Mouse (Mus musculus): ENCODE measurements at regions not wholly inside any gene's neighbourhood (a gene's known extent, or its start where the extent isn't known, plus 50 kb on each side); places are given as distances from the start of the nearest gene placed in this dataset.

DNA sequence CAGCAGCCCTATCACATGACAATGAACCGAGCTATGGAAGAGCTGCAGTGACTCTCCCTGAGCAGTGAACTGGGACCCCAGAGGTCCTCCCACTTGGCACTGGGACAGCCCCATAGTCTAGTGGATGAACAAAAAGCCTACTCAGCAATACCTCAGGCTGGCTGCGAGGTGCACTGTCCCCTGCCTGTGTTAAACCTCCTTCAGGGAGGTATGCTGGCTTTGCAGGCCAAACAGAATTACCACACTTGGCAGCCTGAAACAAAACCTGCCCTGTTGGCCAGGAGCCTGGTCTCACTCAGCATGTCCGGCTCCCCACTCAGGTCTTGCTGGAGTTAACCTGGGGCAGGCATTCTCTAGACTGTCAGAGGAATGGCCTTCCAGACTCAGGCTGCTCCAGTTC lies 189.9 kb upstream of the Ppp2r2d start:
- 82% methylated on average over 3 of the region's 3 CpGs for WGBS
- DNase-seq (ENCODE audit: low spot score): no peak

DNA sequence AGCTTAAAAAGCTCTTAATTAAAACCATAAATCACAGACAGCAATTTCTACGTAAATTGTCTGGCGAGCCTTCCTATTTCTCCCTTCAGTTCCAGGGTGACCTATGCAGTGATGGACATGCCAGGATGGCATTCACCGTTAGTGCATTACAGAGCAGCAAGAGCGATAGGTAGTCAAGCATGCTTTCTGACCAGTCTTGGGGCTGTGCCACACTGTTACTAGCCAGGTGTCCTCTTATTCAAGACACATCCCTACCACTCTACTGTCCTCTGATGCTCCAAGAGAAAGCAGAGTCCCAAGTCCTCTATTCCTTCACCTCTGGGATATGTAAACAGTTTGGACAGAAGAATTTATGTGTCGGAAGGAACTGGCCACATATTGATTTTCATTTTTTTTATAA lies 194.9 kb upstream of the Ppp2r2d start:
- ATAC-seq (ENCODE audit: low FRiP score) (no peak), DNase-seq (ENCODE audit: low spot score) (no peak)
- Histone ChIP-seq H3K4me2 (replicated peaks) (no peak overlapping the region), H3K4me1 (replicated peaks; ENCODE audit: control insufficient read depth, insufficient read depth, low read length) (no peaks in the 10 kb centered on the region; the same call in 1 of the 2 replicates), H3K9ac (no peak overlapping the region), H3K36me3 (replicated peaks; ENCODE audit: control insufficient read depth, insufficient read depth) (no peaks in the 10 kb centered on the region), H3K4me3 (replicated peaks; ENCODE audit: low read length) (no peak overlapping the region), H3K27ac (no peak overlapping the region), H3K27me3 (ENCODE audit: control insufficient read depth, insufficient read depth, low read length) (no peaks in the 10 kb centered on the region), H3K9me3 (ENCODE audit: control insufficient read depth, low read length) (0 out of 2 replicates have a peak, but pooled peaks cover 10% of the 10 kb centered on the region)
- 76% methylated on average over 5 of the region's 5 CpGs for WGBS

More for the DNA sequence above, 189.9 kb upstream of the Ppp2r2d start:
- Histone ChIP-seq H3K4me2 (replicated peaks) (no peak overlapping the region), H3K4me3 (replicated peaks; ENCODE audit: low read length) (no peak overlapping the region), H3K9me3 (ENCODE audit: control insufficient read depth, low read length) (0 out of 2 replicates have a peak, but pooled peaks cover 10% of the 10 kb centered on the region), H3K9ac (no peak overlapping the region), H3K36me3 (replicated peaks; ENCODE audit: control insufficient read depth, insufficient read depth) (no peaks in the 10 kb centered on the region), H3K4me1 (replicated peaks; ENCODE audit: control insufficient read depth, insufficient read depth, low read length) (no peaks in the 10 kb centered on the region; the same call in 1 of the 2 replicates), H3K27ac (no peak overlapping the region), H3K27me3 (ENCODE audit: control insufficient read depth, insufficient read depth, low read length) (no peaks in the 10 kb centered on the region)
- ATAC-seq (ENCODE audit: low FRiP score): no peak

DNA sequence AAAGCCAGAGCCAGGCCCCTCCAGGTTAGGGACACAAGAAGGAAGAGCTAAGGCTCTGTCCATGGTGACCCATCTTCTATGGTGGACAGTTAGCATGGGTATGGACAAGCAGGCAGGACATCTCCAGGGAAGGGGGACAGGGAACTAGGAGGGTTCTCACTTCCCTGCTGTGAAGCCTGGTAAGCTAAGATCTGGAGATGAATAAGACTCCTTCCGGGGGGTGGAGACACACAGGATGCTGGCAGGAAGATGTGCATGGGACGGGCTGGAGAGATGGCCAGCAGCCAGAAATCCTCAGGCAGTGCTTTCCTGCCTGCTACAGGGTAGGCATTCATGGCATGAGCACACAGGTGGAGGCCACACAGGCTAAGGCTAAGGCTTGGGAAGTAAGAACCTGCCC lies 198.2 kb upstream of the Ppp2r2d start:
- DNase-seq (ENCODE audit: low spot score): no peak
- no peaks in the 10 kb centered on the region for H3K4me1 ChIP-seq (replicated peaks; ENCODE audit: control insufficient read depth, insufficient read depth, low read length)

DNA sequence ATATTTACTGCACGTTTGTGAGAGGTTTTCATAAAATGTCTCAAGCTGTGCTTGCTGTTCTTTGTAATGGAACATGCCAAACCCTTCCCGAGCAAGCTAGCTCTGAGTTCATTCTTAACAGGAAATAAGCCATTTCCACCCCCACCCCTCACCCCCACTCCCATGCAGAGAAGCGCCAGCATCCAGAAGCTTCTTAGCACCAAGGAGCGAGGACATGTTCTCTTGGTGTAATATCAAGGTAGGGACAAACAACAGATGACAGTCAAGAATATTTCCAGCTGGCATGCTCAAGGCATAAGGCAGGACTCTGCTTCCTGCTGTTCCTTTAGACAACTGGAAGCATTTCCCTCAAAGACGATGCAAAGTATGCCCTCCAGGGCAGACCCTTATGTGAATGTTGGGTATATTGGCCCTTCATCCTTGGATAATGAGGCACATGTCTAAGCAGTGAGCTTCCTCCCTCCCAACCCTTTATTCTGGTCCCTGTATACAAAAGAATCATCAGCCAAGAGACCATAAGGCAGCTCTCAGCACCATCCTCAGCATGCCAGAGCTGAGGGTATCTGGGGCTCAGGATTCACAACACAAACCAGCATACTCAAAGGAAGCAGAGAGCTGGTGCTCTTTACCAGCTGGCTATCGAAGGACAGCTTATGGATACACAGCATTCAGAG lies 205.2 kb upstream of the Ppp2r2d start:
- 70% methylated on average over 6 of the region's 6 CpGs for WGBS
- H3K4me1 ChIP-seq (replicated peaks; ENCODE audit: control insufficient read depth, insufficient read depth, low read length): no peaks in the 10 kb centered on the region
- DNase-seq (ENCODE audit: low spot score): no peak

More for the DNA sequence above, 198.2 kb upstream of the Ppp2r2d start:
- no peaks in the 10 kb centered on the region for H3K36me3 ChIP-seq (replicated peaks; ENCODE audit: control insufficient read depth, insufficient read depth)
- H3K4me3 ChIP-seq (replicated peaks; ENCODE audit: low read length): no peak overlapping the region
- no peak overlapping the region for H3K9ac ChIP-seq
- no peak overlapping the region for H3K4me2 ChIP-seq (replicated peaks)
- H3K27ac ChIP-seq: no peak overlapping the region
- H3K27me3 ChIP-seq (ENCODE audit: control insufficient read depth, insufficient read depth, low read length): no peaks in the 10 kb centered on the region
- no peak for ATAC-seq (ENCODE audit: low FRiP score)
- 79% methylated on average over 2 of the region's 2 CpGs for WGBS
- H3K9me3 ChIP-seq (ENCODE audit: control insufficient read depth, low read length): 0 out of 2 replicates have a peak, but pooled peaks cover 6% of the 10 kb centered on the region

DNA sequence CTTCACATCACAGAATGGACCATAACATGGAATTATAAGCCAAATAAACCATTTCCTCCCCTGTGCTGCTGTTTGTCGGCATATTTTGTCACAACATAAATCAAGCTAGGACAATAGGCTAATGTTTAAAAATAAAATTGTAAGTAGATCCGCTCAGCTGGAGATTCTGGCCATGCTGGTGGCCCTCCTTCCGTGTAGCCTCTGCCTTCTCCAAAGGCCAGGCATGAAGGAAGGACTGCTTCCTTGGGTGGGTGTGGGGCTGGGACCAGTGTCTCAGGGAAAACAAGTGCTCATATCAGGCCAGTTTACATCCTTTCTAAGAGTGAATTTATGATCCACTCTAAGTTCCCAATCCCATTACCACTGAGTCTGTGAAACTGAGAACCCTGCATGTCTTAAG lies 206.3 kb upstream of the Ppp2r2d start:
- no peak overlapping the region for H3K27ac ChIP-seq
- no peak for ATAC-seq (ENCODE audit: low FRiP score)
- no peaks in the 10 kb centered on the region for H3K27me3 ChIP-seq (ENCODE audit: control insufficient read depth, insufficient read depth, low read length)
- H3K36me3 ChIP-seq (replicated peaks; ENCODE audit: control insufficient read depth, insufficient read depth): no peaks in the 10 kb centered on the region
- 85% methylated on average over 3 of the region's 3 CpGs for WGBS
- no peaks in the 10 kb centered on the region for H3K9me3 ChIP-seq (ENCODE audit: control insufficient read depth, low read length)
- no peak for DNase-seq (ENCODE audit: low spot score)
- H3K4me3 ChIP-seq (replicated peaks; ENCODE audit: low read length): no peak overlapping the region
- no peaks in the 10 kb centered on the region for H3K4me1 ChIP-seq (replicated peaks; ENCODE audit: control insufficient read depth, insufficient read depth, low read length)
- H3K4me2 ChIP-seq (replicated peaks): no peak overlapping the region
- H3K9ac ChIP-seq: no peak overlapping the region

More for the DNA sequence above, 205.2 kb upstream of the Ppp2r2d start:
- Histone ChIP-seq H3K9ac (no peak overlapping the region), H3K36me3 (replicated peaks; ENCODE audit: control insufficient read depth, insufficient read depth) (no peaks in the 10 kb centered on the region), H3K4me2 (replicated peaks) (no peak overlapping the region), H3K27ac (no peak overlapping the region), H3K9me3 (ENCODE audit: control insufficient read depth, low read length) (no peaks in the 10 kb centered on the region), H3K27me3 (ENCODE audit: control insufficient read depth, insufficient read depth, low read length) (no peaks in the 10 kb centered on the region), H3K4me3 (replicated peaks; ENCODE audit: low read length) (no peak overlapping the region)
- ATAC-seq (ENCODE audit: low FRiP score): no peak

DNA sequence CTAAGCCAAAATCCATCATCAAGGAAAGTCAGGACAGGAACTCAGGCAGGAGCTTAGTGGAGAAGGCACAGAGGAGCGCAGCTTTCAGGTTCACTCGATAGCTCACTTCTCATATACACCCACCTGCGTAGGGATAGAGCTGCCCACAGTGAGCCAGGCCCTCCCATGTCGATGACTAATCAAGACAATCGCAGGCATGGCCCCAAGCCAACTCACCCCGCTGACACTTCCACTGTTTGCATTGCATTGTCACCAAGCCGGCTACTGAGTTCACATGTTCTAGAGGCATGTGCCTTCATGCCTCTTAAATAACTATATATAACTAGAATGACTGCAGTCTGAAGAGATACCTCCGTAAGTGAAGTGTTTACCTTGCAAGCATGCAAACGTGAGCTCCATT lies 219.8 kb upstream of the Ppp2r2d start:
- Histone ChIP-seq H3K9ac (no peak overlapping the region), H3K4me1 (replicated peaks; ENCODE audit: control insufficient read depth, insufficient read depth, low read length) (no peaks in the 10 kb centered on the region), H3K9me3 (ENCODE audit: control insufficient read depth, low read length) (no peaks in the 10 kb centered on the region), H3K36me3 (replicated peaks; ENCODE audit: control insufficient read depth, insufficient read depth) (no peaks in the 10 kb centered on the region), H3K4me3 (replicated peaks; ENCODE audit: low read length) (no peak overlapping the region), H3K27me3 (ENCODE audit: control insufficient read depth, insufficient read depth, low read length) (no peaks in the 10 kb centered on the region), H3K27ac (no peak overlapping the region), H3K4me2 (replicated peaks) (no peak overlapping the region)
- WGBS: 87% methylated on average over 9 of the region's 9 CpGs
- ATAC-seq (ENCODE audit: low FRiP score): no peak
- no peak for DNase-seq (ENCODE audit: low spot score)

DNA sequence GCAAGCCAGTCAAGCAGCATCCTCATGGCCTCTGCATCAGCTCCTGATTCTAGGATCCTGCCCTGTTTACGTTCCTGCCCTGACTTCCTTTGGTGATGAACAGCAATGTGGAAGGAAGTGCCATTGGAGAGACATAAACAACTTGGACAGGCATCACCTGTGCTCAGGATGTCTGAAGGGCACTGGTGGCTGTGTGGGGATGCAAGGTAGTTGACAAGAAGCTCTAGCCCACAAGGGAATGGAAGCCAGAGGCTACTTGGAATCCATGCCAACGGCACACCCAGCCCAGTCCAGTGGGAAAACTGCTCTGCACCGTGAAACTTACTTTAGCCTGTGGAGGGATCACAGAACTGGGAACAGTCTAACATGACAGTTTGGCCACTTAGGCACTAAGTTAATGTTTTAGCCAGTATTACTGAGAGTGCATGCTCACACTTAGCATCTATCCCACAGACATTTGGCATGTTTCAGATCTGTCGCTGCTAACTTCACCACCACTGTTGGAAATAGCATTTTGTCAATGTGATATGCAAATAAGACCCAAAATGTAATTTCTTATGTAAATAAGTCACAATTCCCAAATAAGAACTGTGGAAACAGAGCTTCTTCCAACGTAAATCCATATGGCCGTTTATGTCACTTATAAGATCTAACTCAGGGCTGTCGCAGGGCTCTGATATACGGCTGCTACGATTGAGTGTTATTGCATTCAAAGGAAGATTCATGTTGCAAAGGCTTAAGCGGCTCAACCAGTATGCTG lies 223.5 kb upstream of the Tcerg1l start:
- Histone ChIP-seq H3K4me3 (replicated peaks; ENCODE audit: low read length) (no peak overlapping the region), H3K4me1 (replicated peaks; ENCODE audit: control insufficient read depth, insufficient read depth, low read length) (no peaks in the 10 kb centered on the region), H3K27me3 (ENCODE audit: control insufficient read depth, insufficient read depth, low read length) (no peaks in the 10 kb centered on the region), H3K36me3 (replicated peaks; ENCODE audit: control insufficient read depth, insufficient read depth) (no peaks in the 10 kb centered on the region), H3K27ac (no peak overlapping the region), H3K4me2 (replicated peaks) (no peak overlapping the region), H3K9ac (no peak overlapping the region), H3K9me3 (ENCODE audit: control insufficient read depth, low read length) (no peaks in the 10 kb centered on the region)
- ATAC-seq (ENCODE audit: low FRiP score) (no peak), DNase-seq (ENCODE audit: low spot score) (no peak)
- WGBS: 86% methylated on average over 10 of the region's 10 CpGs

DNA sequence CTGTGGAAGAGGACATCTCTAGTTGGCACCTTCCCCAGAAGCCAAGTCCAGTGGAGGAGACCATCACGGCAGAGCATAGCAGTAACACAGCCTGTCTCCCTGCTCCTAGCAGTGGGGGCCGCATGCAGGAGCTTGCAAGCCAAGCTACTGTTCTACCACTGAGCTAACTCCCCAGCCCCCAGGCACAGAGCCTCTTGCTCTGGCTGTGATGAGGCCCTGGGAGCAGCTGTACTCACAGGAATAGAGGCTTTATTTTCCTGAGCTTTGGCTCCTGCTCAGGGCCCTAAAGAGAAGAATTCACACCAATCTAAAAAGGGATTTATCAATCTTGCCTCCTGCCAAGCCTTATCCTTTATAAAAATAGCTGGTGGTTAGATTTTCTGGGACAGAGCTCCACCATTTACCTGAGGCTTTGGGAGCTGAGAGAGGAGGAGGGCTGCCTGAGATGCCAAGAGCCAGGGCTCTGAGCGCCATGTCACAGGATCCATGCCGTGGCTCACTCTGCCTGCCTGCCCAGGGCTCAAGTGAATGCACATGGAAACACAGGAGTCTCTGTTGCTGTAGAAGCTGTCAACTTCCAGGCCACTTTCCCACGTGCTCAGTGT lies 222.7 kb upstream of the Tcerg1l start:
- ATAC-seq (ENCODE audit: low FRiP score) (no peak), DNase-seq (ENCODE audit: low spot score) (no peak)
- no peak overlapping the region for H3K27ac ChIP-seq
- no peak overlapping the region for H3K4me2 ChIP-seq (replicated peaks)
- 67% methylated on average over 5 of the region's 5 CpGs for WGBS
- no peaks in the 10 kb centered on the region for H3K36me3 ChIP-seq (replicated peaks; ENCODE audit: control insufficient read depth, insufficient read depth)
- H3K4me3 ChIP-seq (replicated peaks; ENCODE audit: low read length): no peak overlapping the region
- H3K9ac ChIP-seq: no peak overlapping the region
- no peaks in the 10 kb centered on the region for H3K27me3 ChIP-seq (ENCODE audit: control insufficient read depth, insufficient read depth, low read length)
- H3K9me3 ChIP-seq (ENCODE audit: control insufficient read depth, low read length): no peaks in the 10 kb centered on the region
- no peaks in the 10 kb centered on the region for H3K4me1 ChIP-seq (replicated peaks; ENCODE audit: control insufficient read depth, insufficient read depth, low read length)

DNA sequence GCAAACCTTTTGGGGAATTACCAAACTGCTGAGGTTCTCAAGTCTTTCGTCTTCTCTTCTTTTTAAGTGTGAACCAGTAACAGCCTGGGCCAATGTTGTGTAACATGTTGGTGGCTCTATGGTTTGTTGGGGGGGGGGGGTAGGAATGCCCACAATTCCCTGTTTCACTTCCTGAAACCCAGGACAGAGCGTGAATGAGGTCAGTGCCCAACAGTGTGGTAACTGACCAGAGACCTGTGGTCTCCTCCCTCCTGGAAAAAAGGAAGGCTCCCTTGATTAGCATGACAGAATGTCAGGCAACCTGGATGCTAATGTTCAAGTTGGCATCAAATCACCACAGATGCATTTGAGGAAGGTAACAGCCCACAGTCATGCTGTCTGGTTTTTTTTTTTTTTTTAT lies 218.9 kb upstream of the Tcerg1l start:
- no peak overlapping the region for H3K4me2 ChIP-seq (replicated peaks)
- no peaks in the 10 kb centered on the region for H3K27me3 ChIP-seq (ENCODE audit: control insufficient read depth, insufficient read depth, low read length)
- WGBS: 81% methylated on average over 2 of the region's 2 CpGs
- no peak overlapping the region for H3K4me3 ChIP-seq (replicated peaks; ENCODE audit: low read length)
- no peaks in the 10 kb centered on the region for H3K36me3 ChIP-seq (replicated peaks; ENCODE audit: control insufficient read depth, insufficient read depth)
- H3K4me1 ChIP-seq (replicated peaks; ENCODE audit: control insufficient read depth, insufficient read depth, low read length): no peaks in the 10 kb centered on the region
- no peak overlapping the region for H3K27ac ChIP-seq
- no peak overlapping the region for H3K9ac ChIP-seq
- H3K9me3 ChIP-seq (ENCODE audit: control insufficient read depth, low read length): no peaks in the 10 kb centered on the region
- DNase-seq (ENCODE audit: low spot score) (no peak), ATAC-seq (ENCODE audit: low FRiP score) (no peak)

All from hindbrain, embryonic 14.5 days (tissue).